In the genomic region with DNA sequence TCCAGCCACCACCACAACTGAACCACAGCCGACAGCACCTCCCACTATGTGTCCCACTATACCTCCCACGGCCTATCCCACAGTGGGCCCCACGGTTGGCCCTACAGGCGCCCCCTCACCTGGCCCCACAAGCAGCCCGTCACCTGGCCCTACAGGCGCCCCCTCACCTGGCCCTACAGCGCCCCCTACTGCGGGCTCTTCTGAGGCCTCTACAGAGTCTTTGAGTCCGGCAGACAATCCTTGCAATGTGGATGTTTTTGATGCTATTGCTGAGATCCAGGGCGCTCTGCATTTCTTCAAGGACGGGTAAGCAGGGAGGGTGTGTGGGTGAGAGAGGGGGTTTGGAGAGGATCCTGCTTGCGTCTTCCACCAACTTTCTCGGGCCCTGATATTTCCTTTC, we compare ENCODE assay signal across 19 mouse cellular contexts. TPM values are rescaled to one million over a fixed set of nuclear protein-coding genes. Genes with fewer than 3 reads are reported as not detected.
DNase-seq lines count a peak whose midpoint lies in the region; ATAC-seq lines count a peak whose summit lies in the region.
"Had no signal": no experiment of that assay in that cellular context is flagged by ENCODE, and none has a peak within 500 bp of the region (broad histone marks: within the 10 kb centered on the region; RNA-seq: fewer than 3 reads in every experiment).

No protein-coding gene starts in this region.

- no peak overlapping the region for H3K27ac ChIP-seq in heart, embryonic 10.5 days
- H3K27ac ChIP-seq: embryonic facial prominence, embryonic 15.5 days; forebrain, embryonic 13.5 days; heart, embryonic 13.5 days; hindbrain, embryonic 10.5 days; kidney, embryonic 15.5 days; limb, embryonic 10.5 days; lung, embryonic 15.5 days; midbrain, embryonic 12.5 days; neural tube, embryonic 15.5 days had no signal

- H3K36me3 ChIP-seq in heart, embryonic 10.5 days, result no peaks in the 10 kb centered on the region
- H3K36me3 ChIP-seq in megakaryocyte, embryonic 14.5 days (replicated peaks; ENCODE audit: low read length), result no peaks in the 10 kb centered on the region
- H3K36me3 ChIP-seq: embryonic facial prominence, embryonic 15.5 days; heart, embryonic 13.5 days; hindbrain, embryonic 10.5 days; kidney, embryonic 15.5 days; limb, embryonic 10.5 days; lung, embryonic 15.5 days; midbrain, embryonic 12.5 days; neural tube, embryonic 15.5 days had no signal

- H3K4me1 ChIP-seq in heart, embryonic 10.5 days, result peaks cover 34% of the 10 kb centered on the region
- H3K4me1 ChIP-seq in megakaryocyte, embryonic 14.5 days, result peaks cover 56% of the 10 kb centered on the region

- 0 out of 2 replicates have a peak overlapping the region, but pooled peaks have one; percentile 24 for H3K4me3 ChIP-seq in heart, embryonic 10.5 days
- H3K4me3 ChIP-seq in megakaryocyte, embryonic 14.5 days (replicated peaks), result peak overlapping the region; percentile 77
- H3K4me3 ChIP-seq: embryonic facial prominence, embryonic 15.5 days; hindbrain, embryonic 10.5 days; limb, embryonic 10.5 days; lung, embryonic 15.5 days; midbrain, embryonic 12.5 days had no signal

- H3K27me3 ChIP-seq in heart, embryonic 10.5 days (ENCODE audit: insufficient read depth, poor library complexity, severe bottlenecking), result peaks cover 97% of the 10 kb centered on the region
- peaks cover 98% of the 10 kb centered on the region for H3K27me3 ChIP-seq in megakaryocyte, embryonic 14.5 days (replicated peaks)

- no peaks in the 10 kb centered on the region for H3K9me3 ChIP-seq in heart, embryonic 10.5 days
- H3K9me3 ChIP-seq in megakaryocyte, embryonic 14.5 days, result peaks cover 59% of the 10 kb centered on the region
- H3K9me3 ChIP-seq: embryonic facial prominence, embryonic 15.5 days; forebrain, embryonic 13.5 days; hindbrain, embryonic 10.5 days; kidney, embryonic 15.5 days; limb, embryonic 10.5 days; lung, embryonic 15.5 days; midbrain, embryonic 12.5 days; neural tube, embryonic 15.5 days had no signal

- WGBS in heart, embryonic 10.5 days, result 37% methylated on average over 13 of the region's 13 CpGs

- no peak for ATAC-seq in megakaryocyte, adult 5-6 weeks (ENCODE audit: poor library complexity, severe bottlenecking)

- no peak for DNase-seq in heart, embryonic 10.5 days (ENCODE audit: low spot score)
- no peak for DNase-seq in heart, adult 18-20 months
- peak; percentile 41 for DNase-seq in ES-CJ7 (ENCODE audit: low read depth, low spot score)
- peak; percentile 73 for DNase-seq in naive thymus-derived CD4-positive, alpha-beta T cell, adult 2 months (ENCODE audit: low read depth)
- DNase-seq in urinary bladder, postnatal 10 days (ENCODE audit: low spot score), result no peak
- DNase-seq: gastrocnemius, postnatal 14 days; layer of hippocampus, adult 9-11 months; thymus, adult 2 months had no signal

RNA-seq across cellular contexts. Expression of gene Slc12a5, which starts 8.2 kb away (rescaled TPM):
- polyA plus RNA-seq in heart, embryonic 10.5 days (2016; fragmentation: Nextera tagmentation; extraction: Ambion mirVana), result 0.74 and 0.92 TPM in 2 replicates
- 1 to 10 TPM; 2.0 to 2.3 TPM for total RNA-seq in heart, adult 18-20 months (2021)
- polyA plus RNA-seq in megakaryocyte, embryonic 14.5 days (2012; ENCODE audit: insufficient read depth, low replicate concordance), result 0.47 and 0.89 TPM in 2 replicates
- 0.91 and 1.3 TPM in 2 replicates for total RNA-seq in megakaryocyte, adult 5-6 weeks (2015)
- 0.48 and 0.89 TPM in 2 replicates for total RNA-seq in megakaryocyte, adult 5-6 weeks (2017)

RNA-seq across cellular contexts. Expression of gene Mmp9, which starts 11.9 kb away (rescaled TPM):
- polyA plus RNA-seq in heart, embryonic 10.5 days (2016; fragmentation: Nextera tagmentation; extraction: Ambion mirVana), result 0.53 and 1.1 TPM in 2 replicates
- 1 to 10 TPM; 1.3 to 1.6 TPM for total RNA-seq in heart, adult 18-20 months (2021)
- 2.4 TPM in 1 of 2 replicates, not detected in the other for polyA plus RNA-seq in megakaryocyte, embryonic 14.5 days (2012; ENCODE audit: insufficient read depth, low replicate concordance)
- total RNA-seq in megakaryocyte, adult 5-6 weeks (2015), result 326 and 367 TPM in 2 replicates
- total RNA-seq in megakaryocyte, adult 5-6 weeks (2017), result 217 and 317 TPM in 2 replicates

RNA-seq across cellular contexts. Expression of gene Zfp335, which starts 40.9 kb away (rescaled TPM):
- 12.6 and 13.5 TPM in 2 replicates for polyA plus RNA-seq in heart, embryonic 10.5 days (2016; fragmentation: Nextera tagmentation; extraction: Ambion mirVana)
- 1 to 10 TPM; 6.8 to 7.7 TPM for total RNA-seq in heart, adult 18-20 months (2021)
- 21.8 and 45.9 TPM in 2 replicates for polyA plus RNA-seq in megakaryocyte, embryonic 14.5 days (2012; ENCODE audit: insufficient read depth, low replicate concordance)
- 15.6 and 16.1 TPM in 2 replicates for total RNA-seq in megakaryocyte, adult 5-6 weeks (2015)
- 9.4 and 10.0 TPM in 2 replicates for total RNA-seq in megakaryocyte, adult 5-6 weeks (2017)

Comparison
In these comparisons a context has a peak if more than half of its experiments do, and no peak if none do; other contexts are left out.
1. DNase-seq: peak in ES-CJ7 (single experiment) and naive thymus-derived CD4-positive, alpha-beta T cell, adult 2 months (single experiment); none in heart, embryonic 10.5 days (single experiment), heart, adult 18-20 months (0 of 2) and urinary bladder, postnatal 10 days (single experiment).
2. RNA of gene Mmp9, which starts 11.9 kb away (total RNA-seq): 217 to 367 TPM in megakaryocyte, adult 5-6 weeks; 1.3 to 1.6 TPM in heart, adult 18-20 months; every median in the first group is over 10 times any median in the second.